In the genomic region with DNA sequence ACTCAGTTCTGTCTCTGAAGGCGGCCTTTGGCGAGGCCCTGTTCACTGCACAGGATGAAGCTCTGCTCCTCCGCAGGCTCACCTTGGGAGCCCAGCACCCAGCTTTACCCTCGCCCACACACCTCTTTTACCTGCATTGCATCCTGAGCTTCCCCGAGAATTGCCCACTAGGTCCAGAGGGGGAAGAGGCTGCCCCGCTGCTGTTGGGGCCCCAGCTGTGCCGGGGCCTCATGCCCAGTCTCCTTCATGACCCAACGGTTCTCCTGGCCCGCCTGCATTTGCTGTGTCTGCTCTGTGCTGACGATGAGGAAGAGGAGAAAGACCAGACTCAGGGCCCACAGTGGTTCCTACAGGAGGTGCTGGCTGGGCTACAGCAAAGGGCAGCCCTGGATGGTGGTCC, we compare ENCODE assay signal across 13 mouse cellular contexts. TPM values are rescaled to one million over a fixed set of nuclear protein-coding genes. Genes with fewer than 3 reads are reported as not detected.
A peak's percentile ranks its signal among the peaks of the same experiment; 100 is the strongest.
DNase-seq lines count a peak whose midpoint lies in the region; ATAC-seq and TF ChIP-seq lines count a peak whose summit lies in the region.
"Had no signal": no experiment of that assay in that cellular context is flagged by ENCODE, and none has a peak within 500 bp of the region (broad histone marks: within the 10 kb centered on the region; RNA-seq: fewer than 3 reads in every experiment).

No protein-coding gene starts in this region.

- H3K9ac ChIP-seq in heart, embryonic 13.5 days: peak overlapping the region; percentile 83; the same call in 1 of the 2 replicates
- no peak overlapping the region for H3K9ac ChIP-seq in heart, adult 2 months (ENCODE audit: low read depth, low read length)
- H3K9ac ChIP-seq in stomach, embryonic 15.5 days: no peak overlapping the region
- H3K9ac ChIP-seq in stomach, postnatal 0 days (ENCODE audit: low read length): no peak overlapping the region
- peak overlapping the region; percentile 91; the same call in 1 of the 2 replicates for H3K9ac ChIP-seq in liver, embryonic 13.5 days

- H3K27me3 ChIP-seq in heart, embryonic 13.5 days (replicated peaks): peaks cover 35% of the 10 kb centered on the region
- no peaks in the 10 kb centered on the region for H3K27me3 ChIP-seq in heart, adult 2 months (ENCODE audit: control insufficient read depth, insufficient read depth, low read length)
- no peaks in the 10 kb centered on the region for H3K27me3 ChIP-seq in stomach, embryonic 15.5 days (replicated peaks)
- no peaks in the 10 kb centered on the region for H3K27me3 ChIP-seq in stomach, postnatal 0 days (ENCODE audit: control insufficient read depth, insufficient read depth, low read length)
- H3K27me3 ChIP-seq in liver, embryonic 13.5 days: peaks cover 27% of the 10 kb centered on the region
- H3K27me3 ChIP-seq: Patski had no signal

- H3K4me3 ChIP-seq in heart, embryonic 13.5 days: no peak overlapping the region
- no peak overlapping the region for H3K4me3 ChIP-seq in heart, adult 2 months
- peak overlapping the region; percentile 82; the same call in 1 of the 2 replicates for H3K4me3 ChIP-seq in stomach, embryonic 15.5 days (replicated peaks)
- H3K4me3 ChIP-seq in stomach, postnatal 0 days (ENCODE audit: low read depth, low read length): no peak overlapping the region
- no peak overlapping the region for H3K4me3 ChIP-seq in liver, embryonic 13.5 days (replicated peaks)

- no peaks in the 10 kb centered on the region for H3K9me3 ChIP-seq in heart, embryonic 13.5 days
- H3K9me3 ChIP-seq in stomach, embryonic 15.5 days: no peaks in the 10 kb centered on the region
- H3K9me3 ChIP-seq in stomach, postnatal 0 days (ENCODE audit: control insufficient read depth, low read length): no peaks in the 10 kb centered on the region
- H3K9me3 ChIP-seq in liver, embryonic 13.5 days (replicated peaks): no peaks in the 10 kb centered on the region

- intact Hi-C loops in heart, adult 2 months (cut with DNase I): loop anchor here (2.0 kb wide), 2 partner anchors 39 to 67 kb away; a partner anchor contains a TSS

- no peak overlapping the region for H3K27ac ChIP-seq in heart, embryonic 13.5 days (replicated peaks)
- no peak overlapping the region for H3K27ac ChIP-seq in heart, adult 2 months
- H3K27ac ChIP-seq in stomach, embryonic 15.5 days: no peak overlapping the region
- H3K27ac ChIP-seq in stomach, postnatal 0 days (replicated peaks): no peak overlapping the region
- H3K27ac ChIP-seq in liver, embryonic 13.5 days: no peak overlapping the region

- no peak for DNase-seq in heart, adult 2 months
- no peak for DNase-seq in stomach, postnatal 0 days (ENCODE audit: low spot score)
- DNase-seq in liver, embryonic 13.5 days: no peak
- no peak for DNase-seq in urinary bladder, postnatal 25 days (ENCODE audit: low spot score)
- DNase-seq in MN1 (ENCODE audit: low spot score): no peak

- TF ChIP-seq POLR2A in heart, adult 2 months (IDR thresholded peaks at IDR 0.05; ENCODE audit: insufficient read depth, low read depth, low read length): no peak

- peaks cover 1% of the 10 kb centered on the region; the same call in 1 of the 2 replicates for H3K79me2 ChIP-seq in heart, adult 2 months (replicated peaks; ENCODE audit: control insufficient read depth, insufficient read depth, low read length)

- H3K4me1 ChIP-seq in heart, embryonic 13.5 days: peaks cover 21% of the 10 kb centered on the region
- peaks cover 4% of the 10 kb centered on the region; the same call in 1 of the 2 replicates for H3K4me1 ChIP-seq in heart, adult 2 months (ENCODE audit: control insufficient read depth, insufficient read depth, low read length)
- H3K4me1 ChIP-seq in stomach, embryonic 15.5 days: peaks cover 25% of the 10 kb centered on the region
- peaks cover 8% of the 10 kb centered on the region; the same call in 1 of the 2 replicates for H3K4me1 ChIP-seq in stomach, postnatal 0 days (replicated peaks; ENCODE audit: control insufficient read depth, insufficient read depth)
- H3K4me1 ChIP-seq in liver, embryonic 13.5 days (replicated peaks): peaks cover 41% of the 10 kb centered on the region

- no peak for TF ChIP-seq CTCF in heart, adult 2 months (IDR thresholded peaks at IDR 0.05)
- no peak for TF ChIP-seq CTCF in stomach, postnatal 0 days (IDR thresholded peaks at IDR 0.05; ENCODE audit: low read depth)

- no peak for ATAC-seq in heart, embryonic 13.5 days (ENCODE audit: extremely low read depth, insufficient number of reproducible peaks, low FRiP score, low TSS enrichment)
- ATAC-seq in stomach, embryonic 15.5 days (ENCODE audit: insufficient read depth, low FRiP score, low read depth): no peak
- ATAC-seq in stomach, postnatal 0 days (ENCODE audit: low FRiP score, low TSS enrichment): no peak
- no peak for ATAC-seq in liver, embryonic 13.5 days (ENCODE audit: low read depth)
- ATAC-seq: Patski had no signal

- TF ChIP-seq EP300 in heart, adult 2 months (IDR thresholded peaks at IDR 0.05; ENCODE audit: insufficient read depth, low read depth, low read length): no peak
- TF ChIP-seq EP300 in stomach, postnatal 0 days (optimal IDR thresholded peaks at IDR 0.05): no peak

- WGBS in heart, embryonic 13.5 days: 82% methylated on average over 10 of the region's 10 CpGs
- 89% methylated on average over 10 of the region's 10 CpGs for WGBS in heart, adult 2 months
- 92% methylated on average over 10 of the region's 10 CpGs for WGBS in stomach, embryonic 15.5 days
- WGBS in stomach, postnatal 0 days: 86% methylated on average over 10 of the region's 10 CpGs
- WGBS in liver, embryonic 13.5 days (ENCODE audit: insufficient replicate concordance): 76% methylated on average over 10 of the region's 10 CpGs

- peaks cover 26% of the 10 kb centered on the region for H3K36me3 ChIP-seq in heart, embryonic 13.5 days
- no peaks in the 10 kb centered on the region for H3K36me3 ChIP-seq in heart, adult 2 months (ENCODE audit: control insufficient read depth, insufficient read depth, low read length)
- peaks cover 3% of the 10 kb centered on the region; the same call in 1 of the 2 replicates for H3K36me3 ChIP-seq in stomach, embryonic 15.5 days
- H3K36me3 ChIP-seq in stomach, postnatal 0 days (ENCODE audit: control insufficient read depth, insufficient read depth, low read length): peaks cover 15% of the 10 kb centered on the region
- H3K36me3 ChIP-seq in liver, embryonic 13.5 days: peaks cover 25% of the 10 kb centered on the region

- H3K4me2 ChIP-seq in heart, embryonic 13.5 days: no peak overlapping the region
- H3K4me2 ChIP-seq in stomach, embryonic 15.5 days: peak overlapping the region; percentile 99; the same call in 1 of the 2 replicates
- no peak overlapping the region for H3K4me2 ChIP-seq in stomach, postnatal 0 days (replicated peaks; ENCODE audit: low read depth)
- peak overlapping the region; percentile 99 for H3K4me2 ChIP-seq in liver, embryonic 13.5 days

RNA-seq across cellular contexts. Expression of a gene that starts 1.7 kb away (rescaled TPM):
- 2.2 and 2.7 TPM in 2 replicates for polyA plus RNA-seq in heart, embryonic 13.5 days (2015; fragmentation: Nextera tagmentation; extraction: Ambion mirVana)
- total RNA-seq in heart, adult 2 months (2021): 1 to 10 TPM; 3.0 to 3.3 TPM
- 3.0 and 3.1 TPM in 2 replicates for polyA plus RNA-seq in heart, adult 2 months (2012; rRNA removed)
- 7.1 and 8.3 TPM in 2 replicates for polyA plus RNA-seq in stomach, embryonic 15.5 days (2015; fragmentation: Nextera tagmentation; extraction: Ambion mirVana)
- polyA plus RNA-seq in stomach, postnatal 0 days (2015; fragmentation: Nextera tagmentation; extraction: Ambion mirVana): 4.7 and 5.7 TPM in 2 replicates
- polyA plus RNA-seq in liver, embryonic 13.5 days (2015; fragmentation: Nextera tagmentation; extraction: Ambion mirVana): 2.3 and 2.9 TPM in 2 replicates

RNA-seq across cellular contexts. Expression of a gene that starts 9.1 kb away (rescaled TPM):
- 0.07 and 0.13 TPM in 2 replicates for polyA plus RNA-seq in heart, embryonic 13.5 days (2015; fragmentation: Nextera tagmentation; extraction: Ambion mirVana)
- total RNA-seq in heart, adult 2 months (2021): not detected
- polyA plus RNA-seq in heart, adult 2 months (2012; rRNA removed): 0.04 TPM in 1 of 2 replicates, not detected in the other
- polyA plus RNA-seq in stomach, embryonic 15.5 days (2015; fragmentation: Nextera tagmentation; extraction: Ambion mirVana): 14.6 and 17.8 TPM in 2 replicates
- 26.6 and 28.2 TPM in 2 replicates for polyA plus RNA-seq in stomach, postnatal 0 days (2015; fragmentation: Nextera tagmentation; extraction: Ambion mirVana)
- polyA plus RNA-seq in liver, embryonic 13.5 days (2015; fragmentation: Nextera tagmentation; extraction: Ambion mirVana): 0.06 and 0.09 TPM in 2 replicates
- total RNA-seq: common myeloid progenitor, adult 5-6 weeks; gastrocnemius, adult 18-20 months; heart, adult 8-10 months; heart, postnatal 36 days; left cerebral cortex, adult 18-20 months had no signal

RNA-seq across cellular contexts. Expression of a gene that starts 32.2 kb away (rescaled TPM):
- 109 and 113 TPM in 2 replicates for polyA plus RNA-seq in heart, embryonic 13.5 days (2015; fragmentation: Nextera tagmentation; extraction: Ambion mirVana)
- total RNA-seq in heart, adult 2 months (2021): 10 to 100 TPM; 50.2 to 58.6 TPM
- polyA plus RNA-seq in heart, adult 2 months (2012; rRNA removed): 18.7 and 37.1 TPM in 2 replicates
- 124 and 144 TPM in 2 replicates for polyA plus RNA-seq in stomach, embryonic 15.5 days (2015; fragmentation: Nextera tagmentation; extraction: Ambion mirVana)
- 57.3 and 64.7 TPM in 2 replicates for polyA plus RNA-seq in stomach, postnatal 0 days (2015; fragmentation: Nextera tagmentation; extraction: Ambion mirVana)
- 164 and 176 TPM in 2 replicates for polyA plus RNA-seq in liver, embryonic 13.5 days (2015; fragmentation: Nextera tagmentation; extraction: Ambion mirVana)

RNA-seq across cellular contexts. Expression of a gene that starts 40.5 kb away (rescaled TPM):
- 31.0 and 31.5 TPM in 2 replicates for polyA plus RNA-seq in heart, embryonic 13.5 days (2015; fragmentation: Nextera tagmentation; extraction: Ambion mirVana)
- total RNA-seq in heart, adult 2 months (2021): 10 to 100 TPM; 27.0 to 27.5 TPM
- 36.1 and 56.9 TPM in 2 replicates for polyA plus RNA-seq in heart, adult 2 months (2012; rRNA removed)
- 42.2 and 49.1 TPM in 2 replicates for polyA plus RNA-seq in stomach, embryonic 15.5 days (2015; fragmentation: Nextera tagmentation; extraction: Ambion mirVana)
- 31.8 and 37.9 TPM in 2 replicates for polyA plus RNA-seq in stomach, postnatal 0 days (2015; fragmentation: Nextera tagmentation; extraction: Ambion mirVana)
- polyA plus RNA-seq in liver, embryonic 13.5 days (2015; fragmentation: Nextera tagmentation; extraction: Ambion mirVana): 21.7 and 23.8 TPM in 2 replicates

RNA-seq across cellular contexts. Expression of a gene that starts 59.2 kb away (rescaled TPM):
- 13.5 and 14.8 TPM in 2 replicates for polyA plus RNA-seq in heart, embryonic 13.5 days (2015; fragmentation: Nextera tagmentation; extraction: Ambion mirVana)
- 1 to 10 TPM; 3.9 to 5.2 TPM for total RNA-seq in heart, adult 2 months (2021)
- 11.4 and 13.0 TPM in 2 replicates for polyA plus RNA-seq in heart, adult 2 months (2012; rRNA removed)
- 8.8 and 11.1 TPM in 2 replicates for polyA plus RNA-seq in stomach, embryonic 15.5 days (2015; fragmentation: Nextera tagmentation; extraction: Ambion mirVana)
- polyA plus RNA-seq in stomach, postnatal 0 days (2015; fragmentation: Nextera tagmentation; extraction: Ambion mirVana): 2.8 and 3.8 TPM in 2 replicates
- polyA plus RNA-seq in liver, embryonic 13.5 days (2015; fragmentation: Nextera tagmentation; extraction: Ambion mirVana): 6.4 and 7.0 TPM in 2 replicates

Comparison
In these comparisons a context has a peak if more than half of its experiments do, and no peak if none do; other contexts are left out.
1. H3K4me2 ChIP-seq: peak in stomach, embryonic 15.5 days (single experiment) and liver, embryonic 13.5 days (single experiment); none in heart, embryonic 13.5 days (single experiment) and stomach, postnatal 0 days (single experiment).
2. H3K9ac ChIP-seq: peak in heart, embryonic 13.5 days (single experiment) and liver, embryonic 13.5 days (single experiment); none in heart, adult 2 months (single experiment), stomach, embryonic 15.5 days (single experiment) and stomach, postnatal 0 days (single experiment).
3. RNA of a gene that starts 9.1 kb away (polyA plus RNA-seq): 26.6 to 28.2 TPM in stomach, postnatal 0 days and 14.6 to 17.8 TPM in stomach, embryonic 15.5 days; 0.06 to 0.09 TPM in liver, embryonic 13.5 days, 0.07 to 0.13 TPM in heart, embryonic 13.5 days and 0.04 TPM in heart, adult 2 months; every median in the first group is over 10 times any median in the second.